Mouse (Mus musculus) left cerebral cortex, adult 18-20 months (tissue): Measurements from ENCODE around the gene Atp13a2. TPM values are rescaled to one million over a fixed set of nuclear protein-coding genes. Genes with fewer than 3 reads are reported as not detected.
A peak's percentile ranks its signal among the peaks of the same experiment; 100 is the strongest.

Source experiments
- DNase-seq, 2 experiments: peaks; one replicate each; pipeline ENCODE4 v3.0.0; 2021 to 2022; ENCODE audit warnings: low spot score in 2 of 2, mixed read lengths in 1 of 2
- long read RNA-seq, 2 experiments: library from polyadenylated mRNA; stranded (forward); transcript quantifications; one replicate each; pipeline ENCODE4 v2.0.0; 2021
- total RNA-seq, 2 experiments: library from RNA; stranded (reverse); gene quantifications; 2 replicates each; pipeline ENCODE4 v1.2.3; 2021

Atp13a2 gene
- total RNA-seq: 100 to 1,000 TPM; 140 to 149 TPM
- long read RNA-seq, experiment 1, transcript Atp13a2-201 (29 exons, 3,956 nt): minor isoform, 43 of 255 reads
- long read RNA-seq, experiment 1, transcript Atp13a2-203 (29 exons, 3,882 nt): major isoform, 62 of 255 reads
- long read RNA-seq, experiment 1, partial matches to known transcripts: 86 of 255 reads
- long read RNA-seq, experiment 1, other reads (novel, unspliced or antisense): 64 of 255 reads
- long read RNA-seq, experiment 2, transcript Atp13a2-201 (29 exons, 3,956 nt): minor isoform, 27 of 167 reads
- long read RNA-seq, experiment 2, transcript Atp13a2-203 (29 exons, 3,882 nt): major isoform, 40 of 167 reads
- long read RNA-seq, experiment 2, partial matches to known transcripts: 73 of 167 reads
- long read RNA-seq, experiment 2, other reads (novel, unspliced or antisense): 27 of 167 reads

- DNase-seq: peak; percentile 93 to 96
Observed at GRCm38 (mm10) chr4:140986711-140987395, at the start of gene Atp13a2. TSS of gene Atp13a2 (plus strand) at chr4:140986873.

- no peak for DNase-seq
Observed at GRCm38 (mm10) chr4:140944356-140944755, 42.3 kb upstream of the Atp13a2 start.

- no peak for DNase-seq
Observed at GRCm38 (mm10) chr4:140944961-140945442, 41.7 kb upstream of the Atp13a2 start.

GRCm38 (mm10) chr4:140945571-140945970 lies 41.1 kb upstream of the Atp13a2 start:
- DNase-seq: no peak

- DNase-seq: no peak
Observed at GRCm38 (mm10) chr4:140946048-140946447, 40.6 kb upstream of the Atp13a2 start.

- no peak for DNase-seq
Observed at GRCm38 (mm10) chr4:140946580-140947205, 40.0 kb upstream of the Atp13a2 start.

GRCm38 (mm10) chr4:140947487-140948440 lies 38.9 kb upstream of the Atp13a2 start:
- no peak for DNase-seq

- no peak for DNase-seq
Observed at GRCm38 (mm10) chr4:140948481-140948880, 38.2 kb upstream of the Atp13a2 start.

GRCm38 (mm10) chr4:140949052-140949451 lies 37.6 kb upstream of the Atp13a2 start:
- DNase-seq: no peak

- no peak for DNase-seq
Observed at GRCm38 (mm10) chr4:140949616-140950015, 37.1 kb upstream of the Atp13a2 start.

GRCm38 (mm10) chr4:140950574-140950973 lies 36.1 kb upstream of the Atp13a2 start:
- DNase-seq: no peak

- DNase-seq: no peak
Observed at GRCm38 (mm10) chr4:140951861-140952641, 34.6 kb upstream of the Atp13a2 start.

- no peak for DNase-seq
Observed at GRCm38 (mm10) chr4:140957131-140957702, 29.5 kb upstream of the Atp13a2 start.

- peak; percentile 81 to 83 for DNase-seq
Observed at GRCm38 (mm10) chr4:140957725-140958124, 28.9 kb upstream of the Atp13a2 start.

GRCm38 (mm10) chr4:140958319-140958718 lies 28.4 kb upstream of the Atp13a2 start:
- DNase-seq: no peak

- DNase-seq: no peak
Observed at GRCm38 (mm10) chr4:140959128-140959679, 27.5 kb upstream of the Atp13a2 start.

GRCm38 (mm10) chr4:140959715-140960479 lies 26.8 kb upstream of the Atp13a2 start:
- DNase-seq: no peak

- DNase-seq: peak; percentile 96 to 97
Observed at GRCm38 (mm10) chr4:140960781-140961466, 25.7 kb upstream of the Atp13a2 start, which contains the start of gene Sdhb. TSS of gene Sdhb (plus strand) at chr4:140961203.
